Mouse (Mus musculus) erythroblast, embryonic 14.5 days (primary cell): ENCODE measurements around the gene Unk. TPM values are rescaled to one million over a fixed set of nuclear protein-coding genes. Genes with fewer than 3 reads are reported as not detected.
A peak's percentile ranks its signal among the peaks of the same experiment; 100 is the strongest.

Experiments
- H3K27me3 ChIP-seq: 2 replicates; pipeline ENCODE4 v1.6.1; 2012; ENCODE audit warnings: inconsistent platforms; ENCODE audit not compliant: control insufficient read depth
- H3K36me3 ChIP-seq: 2 replicates; pipeline ENCODE4 v1.6.1; 2012; ENCODE audit warnings: mild to moderate bottlenecking, inconsistent platforms; ENCODE audit not compliant: control insufficient read depth
- H3K4me1 ChIP-seq: 2 replicates; pipeline ENCODE4 v1.6.1; 2012; ENCODE audit warnings: inconsistent platforms; ENCODE audit not compliant: control insufficient read depth
- H3K4me3 ChIP-seq: replicated peaks from 2 replicates; pipeline ENCODE3; 2012; ENCODE audit warnings: moderate library complexity, mild to moderate bottlenecking, inconsistent platforms
- H3K9me3 ChIP-seq: 2 replicates; pipeline ENCODE4 v1.6.1; 2012; ENCODE audit warnings: low read length, inconsistent platforms, mixed read lengths; ENCODE audit not compliant: control insufficient read depth
- GATA1 ChIP-seq: IDR thresholded peaks from 2 replicates; pipeline ENCODE4 v1.6.1; 2012; ENCODE audit warnings: low read length, inconsistent platforms, mixed read lengths
- TAL1 ChIP-seq: IDR thresholded peaks from 3 replicates; pipeline ENCODE4 v1.6.1; 2012; ENCODE audit warnings: low read length, inconsistent platforms, mixed read lengths
- polyA plus RNA-seq: library from polyadenylated mRNA; stranded (reverse); fragments of >175 nt; gene quantifications from 2 replicates; pipeline ENCODE4 v1.2.3, GENCODE M21; 2012

The Unk gene
- polyA plus RNA-seq, 1 experiment, result 3.6 TPM

DNA sequence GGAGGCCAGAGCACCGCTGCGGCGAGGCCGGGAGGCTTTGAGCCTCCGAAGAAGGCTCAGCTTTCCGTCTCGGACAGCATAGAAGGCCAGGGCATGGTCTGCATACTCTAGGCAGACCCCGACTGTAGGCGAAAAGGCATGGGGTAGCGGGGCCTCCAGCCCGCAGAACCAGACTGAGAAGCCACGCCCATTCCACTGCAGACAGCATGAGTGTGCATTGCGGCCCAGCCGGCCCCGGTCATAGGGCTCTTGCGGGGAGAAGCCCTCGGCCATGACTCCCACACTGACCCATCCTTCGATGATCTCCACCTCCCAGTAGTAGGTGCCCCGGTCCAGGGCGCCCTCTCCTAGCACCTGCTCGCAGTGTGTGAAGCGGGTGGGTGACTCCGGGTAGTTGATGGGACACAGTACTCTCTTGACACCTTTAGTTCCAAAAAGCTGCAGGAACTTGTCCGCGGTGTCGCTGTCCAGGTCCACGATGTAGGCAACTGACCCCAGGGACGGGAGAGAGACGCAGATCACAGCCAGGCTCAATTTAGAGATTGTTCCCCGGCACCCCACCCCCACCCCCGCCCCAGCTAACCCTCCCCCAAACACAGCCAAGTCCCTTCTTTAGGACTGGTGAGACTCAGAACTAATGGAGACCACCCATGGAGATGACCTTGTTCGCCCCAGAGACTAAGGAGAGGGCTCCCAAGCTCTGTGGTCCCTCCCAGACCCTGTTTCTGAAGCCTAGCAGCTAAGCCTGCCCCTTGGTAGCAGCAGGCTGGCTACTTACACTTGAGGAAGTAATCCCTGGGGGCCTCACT lies 76.2 kb downstream of the Unk start:
- Histone ChIP-seq H3K4me3 (peak overlapping the region; percentile 8), H3K9me3 (peaks cover 6% of the 10 kb centered on the region; the same call in 1 of the 2 replicates), H3K27me3 (peaks cover 59% of the 10 kb centered on the region), H3K4me1 (peaks cover 62% of the 10 kb centered on the region), H3K36me3 (no peaks in the 10 kb centered on the region)
- TF ChIP-seq GATA1 (no peak), TAL1 (no peak)

DNA sequence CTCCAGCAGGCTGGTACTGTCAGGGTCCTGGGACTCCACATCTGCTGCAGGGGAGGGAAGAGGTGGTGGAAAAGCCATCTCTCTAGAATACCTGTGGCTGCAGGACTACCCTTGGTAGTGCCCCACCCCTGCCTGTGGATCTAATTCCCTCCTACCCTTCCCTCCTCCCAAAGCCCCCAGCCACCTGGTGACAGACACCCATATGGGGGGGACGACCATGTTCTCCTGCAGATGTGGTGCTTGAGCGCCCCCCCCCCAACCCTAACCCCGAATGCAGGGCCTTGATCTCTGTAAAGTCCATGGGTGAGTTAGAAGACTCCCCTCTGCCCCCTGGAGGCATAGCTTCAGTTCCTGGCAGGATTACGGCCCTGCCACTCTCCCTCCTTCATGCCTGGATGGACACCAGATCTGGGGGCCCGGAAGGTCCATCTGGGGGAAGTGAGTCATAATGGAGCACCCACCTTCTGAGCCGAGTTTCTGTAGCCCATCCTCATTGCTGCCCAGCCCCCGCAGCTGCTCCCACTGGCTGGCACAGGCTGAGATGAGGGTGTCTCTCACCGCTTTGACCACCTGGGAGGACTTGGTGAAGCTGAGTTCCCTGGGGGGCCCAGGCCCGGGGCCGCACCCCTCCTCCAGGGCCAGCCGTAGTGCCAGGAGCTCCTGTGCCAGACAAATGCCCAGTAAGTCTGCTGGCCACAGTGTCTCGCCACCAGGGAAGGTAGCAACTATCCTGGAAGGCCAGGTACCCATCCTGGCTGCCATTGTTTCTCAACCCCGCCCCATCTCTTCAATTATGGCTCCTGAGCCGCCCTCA lies 77.0 kb downstream of the Unk start:
- TF ChIP-seq TAL1 (no peak), GATA1 (no peak)
- Histone ChIP-seq H3K4me3 (no peak overlapping the region), H3K4me1 (peaks cover 54% of the 10 kb centered on the region), H3K36me3 (no peaks in the 10 kb centered on the region), H3K9me3 (peaks cover 6% of the 10 kb centered on the region; the same call in 1 of the 2 replicates), H3K27me3 (peaks cover 63% of the 10 kb centered on the region)

DNA sequence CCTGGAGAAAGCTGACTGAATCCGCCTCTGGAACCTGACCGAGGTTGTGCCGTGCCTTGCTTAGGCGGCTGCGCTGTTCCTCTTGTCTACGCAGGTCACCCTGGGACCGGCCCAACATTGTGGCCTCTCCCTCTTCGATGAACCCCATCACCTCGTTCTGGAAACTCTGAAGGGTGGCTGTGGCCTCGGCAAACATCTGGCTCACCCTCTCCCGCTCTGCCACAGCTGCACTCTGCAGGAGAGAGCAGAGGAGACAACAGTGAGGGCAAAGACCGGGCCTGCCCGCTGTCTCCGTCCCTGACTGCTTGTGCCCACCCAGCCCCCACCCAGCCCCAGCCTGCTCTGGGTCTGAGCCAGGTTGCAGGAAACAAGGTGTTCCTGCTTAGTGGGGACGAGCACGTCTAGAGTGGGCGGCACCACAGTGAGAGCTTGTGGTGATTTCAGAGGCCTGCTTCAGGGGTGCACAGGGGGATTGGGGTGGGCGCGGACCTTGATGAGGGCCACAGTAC lies 77.7 kb downstream of the Unk start:
- TF ChIP-seq TAL1 (no peak), GATA1 (no peak)
- no peak overlapping the region for H3K4me3 ChIP-seq
- peaks cover 51% of the 10 kb centered on the region for H3K4me1 ChIP-seq
- H3K36me3 ChIP-seq, result no peaks in the 10 kb centered on the region
- H3K9me3 ChIP-seq, result peaks cover 6% of the 10 kb centered on the region; the same call in 1 of the 2 replicates
- peaks cover 63% of the 10 kb centered on the region for H3K27me3 ChIP-seq

DNA sequence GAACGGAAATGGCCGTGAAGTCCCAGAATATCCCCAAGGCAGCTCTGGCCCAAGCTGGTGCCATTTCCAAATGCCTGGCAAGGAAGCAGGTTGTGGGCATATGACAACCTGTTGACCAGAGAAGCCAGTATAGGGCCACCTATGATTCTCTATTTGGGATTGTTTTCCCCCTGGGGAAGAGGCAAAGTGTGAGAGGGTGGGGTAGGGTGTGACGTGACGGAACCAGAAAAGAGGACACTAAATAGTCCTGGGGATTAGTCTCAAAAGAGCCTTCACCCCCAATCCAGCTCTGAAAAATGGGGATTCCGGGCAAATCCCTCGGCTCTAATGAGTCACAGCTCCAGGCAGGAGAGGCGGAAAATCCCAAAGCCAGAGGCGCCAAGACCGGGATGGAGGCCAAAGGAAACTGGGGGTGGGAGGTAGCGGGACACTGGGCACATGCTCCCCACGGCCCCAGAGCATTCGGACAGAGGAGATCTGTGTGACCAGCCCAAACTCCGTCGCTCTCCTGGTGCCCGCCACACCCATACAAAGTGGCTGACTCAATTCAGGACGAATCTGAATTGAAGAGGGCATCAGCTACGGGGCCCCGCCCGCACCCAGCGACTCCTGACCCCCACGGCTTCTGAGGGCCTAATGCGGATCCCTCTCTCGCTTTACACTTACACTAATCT lies 78.5 kb downstream of the Unk start:
- Histone ChIP-seq H3K4me3 (no peak overlapping the region), H3K36me3 (no peaks in the 10 kb centered on the region), H3K4me1 (peaks cover 49% of the 10 kb centered on the region)

DNA sequence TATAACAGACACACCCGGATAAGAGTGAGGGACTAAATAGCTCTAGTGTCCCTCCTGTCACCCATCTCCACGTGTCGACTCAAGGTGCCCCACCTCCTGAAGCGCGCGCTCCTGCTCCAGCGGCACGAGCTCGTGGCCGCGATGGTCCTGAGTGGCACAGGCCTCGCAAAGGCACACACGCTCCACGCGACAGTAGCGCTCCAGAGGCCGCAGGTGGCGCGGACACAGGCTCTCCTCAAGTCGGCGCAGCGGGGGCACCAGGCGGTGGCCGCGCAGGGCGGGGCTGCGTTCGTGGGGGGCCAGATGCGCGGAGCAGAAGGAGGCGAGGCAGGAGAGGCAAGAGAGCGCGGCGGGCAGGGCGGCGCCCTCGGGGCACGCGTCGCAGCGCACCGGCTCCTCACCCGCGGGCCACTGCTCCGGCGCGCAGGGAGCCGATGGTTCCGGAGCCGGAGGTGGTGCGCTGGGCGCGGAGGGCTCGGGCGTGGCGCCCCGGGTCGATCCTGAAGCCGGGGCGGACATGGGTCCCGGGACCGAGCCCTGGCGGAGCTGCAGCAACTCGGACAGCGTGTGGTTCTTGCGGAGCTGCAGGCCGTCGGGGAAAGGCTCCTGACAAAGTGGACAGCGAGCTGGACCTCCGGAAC lies 79.4 kb downstream of the Unk start:
- Histone ChIP-seq H3K36me3 (no peaks in the 10 kb centered on the region), H3K4me3 (peak overlapping the region; percentile 50), H3K9me3 (peaks cover 6% of the 10 kb centered on the region; the same call in 1 of the 2 replicates), H3K4me1 (peaks cover 41% of the 10 kb centered on the region), H3K27me3 (peaks cover 63% of the 10 kb centered on the region)
- no peak for TF ChIP-seq GATA1
- TF ChIP-seq TAL1, result no peak

More for the DNA sequence above, 78.5 kb downstream of the Unk start:
- Histone ChIP-seq H3K27me3 (peaks cover 63% of the 10 kb centered on the region), H3K9me3 (peaks cover 6% of the 10 kb centered on the region; the same call in 1 of the 2 replicates)
- TF ChIP-seq GATA1, result no peak
- TF ChIP-seq TAL1, result no peak

DNA sequence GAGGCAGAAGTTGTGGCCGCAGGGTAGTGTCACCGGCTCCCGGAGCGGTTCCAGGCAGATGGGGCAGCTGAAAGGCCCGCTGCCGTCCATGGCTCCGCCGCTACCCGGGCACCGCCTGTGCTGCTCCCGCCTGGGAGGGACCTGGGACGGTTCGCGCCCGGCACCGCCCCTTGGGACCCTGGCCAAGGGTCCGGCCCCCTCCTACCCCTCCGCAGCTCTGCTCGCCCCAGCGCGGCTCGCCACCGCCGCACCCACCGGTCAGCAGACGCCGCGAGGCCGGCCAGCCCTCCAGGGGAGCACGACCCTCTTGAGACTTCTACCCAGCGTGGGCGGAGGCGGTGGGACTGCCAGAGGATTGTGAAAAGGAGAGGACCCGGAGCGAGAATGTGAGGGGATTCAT lies 80.0 kb downstream of the Unk start:
- Histone ChIP-seq H3K9me3 (peaks cover 6% of the 10 kb centered on the region; the same call in 1 of the 2 replicates), H3K4me3 (peak overlapping the region; percentile 50), H3K27me3 (peaks cover 63% of the 10 kb centered on the region), H3K36me3 (no peaks in the 10 kb centered on the region), H3K4me1 (peaks cover 38% of the 10 kb centered on the region)
- TF ChIP-seq GATA1, result no peak

DNA sequence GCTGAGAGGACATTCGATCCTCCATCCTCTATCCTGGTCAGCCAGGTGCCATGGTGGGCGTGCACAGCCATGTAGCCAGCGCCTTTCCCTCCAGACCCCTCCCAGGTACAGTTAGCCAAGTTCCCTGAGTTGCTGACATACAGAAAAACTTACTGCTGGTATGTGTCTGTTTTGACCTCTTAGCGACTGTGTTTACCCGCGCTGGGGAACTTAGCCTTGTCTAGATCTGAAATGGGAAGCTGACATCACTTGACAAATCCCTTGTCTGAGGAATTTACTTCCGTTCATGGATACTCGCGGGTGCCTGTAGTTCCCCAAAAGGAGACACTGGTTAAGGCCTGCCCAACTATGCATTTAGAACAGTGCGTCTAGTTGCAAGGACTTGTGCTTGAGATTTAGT lies 80.4 kb downstream of the Unk start:
- peaks cover 6% of the 10 kb centered on the region; the same call in 1 of the 2 replicates for H3K9me3 ChIP-seq
- peak overlapping the region; percentile 50 for H3K4me3 ChIP-seq
- H3K27me3 ChIP-seq, result peaks cover 63% of the 10 kb centered on the region
- H3K4me1 ChIP-seq, result peaks cover 37% of the 10 kb centered on the region
- TF ChIP-seq TAL1, result no peak
- TF ChIP-seq GATA1, result no peak
- H3K36me3 ChIP-seq, result no peaks in the 10 kb centered on the region

Other genes starting within 250 kb of the Unk start
- 10.9 and 12.1 TPM in 2 replicates for gene Caskin2, start 216.7 kb upstream of the Unk start, polyA plus RNA-seq
- gene Tsen54, start 215.6 kb upstream of the Unk start, polyA plus RNA-seq, result 3.4 and 4.5 TPM in 2 replicates
- 2.1 and 2.3 TPM in 2 replicates for gene Llgl2, start 206.3 kb upstream of the Unk start, polyA plus RNA-seq
- gene Myo15b, start 171.9 kb upstream of the Unk start, polyA plus RNA-seq, result not detected in 2 replicates
- 2.1 and 3.2 TPM in 2 replicates for gene Smim5, start 130.4 kb upstream of the Unk start, polyA plus RNA-seq
- gene Smim6, start 118.3 kb upstream of the Unk start, polyA plus RNA-seq, result 0.09 and 0.28 TPM in 2 replicates
- gene Sap30bp, start 97.0 kb upstream of the Unk start, polyA plus RNA-seq, result 3.0 and 3.7 TPM in 2 replicates
- gene Recql5, start 96.8 kb upstream of the Unk start, polyA plus RNA-seq, result 1.4 and 2.3 TPM in 2 replicates
- 0.01 TPM in 1 of 2 replicates, not detected in the other for gene Itgb4, start 55.6 kb upstream of the Unk start, polyA plus RNA-seq
- 1.5 and 1.9 TPM in 2 replicates for gene Galk1, start 17.6 kb upstream of the Unk start, polyA plus RNA-seq
- gene H3f3b, start 2.4 kb upstream of the Unk start, polyA plus RNA-seq, result 117 and 150 TPM in 2 replicates
- gene Unc13d, start 47.6 kb downstream of the Unk start, polyA plus RNA-seq, result 14.5 and 18.2 TPM in 2 replicates
- gene Wbp2, start 56.7 kb downstream of the Unk start, polyA plus RNA-seq, result 142 and 153 TPM in 2 replicates
- gene Trim47, start 96.9 kb downstream of the Unk start, polyA plus RNA-seq, result 0.10 and 0.17 TPM in 2 replicates
- gene Trim65, start 100.8 kb downstream of the Unk start, polyA plus RNA-seq, result 0.04 and 0.08 TPM in 2 replicates
- 7.7 and 8.4 TPM in 2 replicates for gene Mrpl38, start 108.5 kb downstream of the Unk start, polyA plus RNA-seq
- 1.1 and 1.3 TPM in 2 replicates for gene Fbf1, start 137.8 kb downstream of the Unk start, polyA plus RNA-seq
- 7.6 and 10.2 TPM in 2 replicates for gene Ten1, start 168.5 kb downstream of the Unk start, polyA plus RNA-seq
- gene Acox1, start 168.7 kb downstream of the Unk start, polyA plus RNA-seq, result 0.10 and 0.11 TPM in 2 replicates
- 0.01 TPM in 2 replicates for gene Evpl, start 207.8 kb downstream of the Unk start, polyA plus RNA-seq
- gene Srp68, start 243.9 kb downstream of the Unk start, polyA plus RNA-seq, result 0.78 and 1.9 TPM in 2 replicates